Mouse (Mus musculus) layer of hippocampus, adult 9-11 months (tissue): ENCODE data around the gene Hoxc6.

ENCODE experiments used
- DNase-seq: peaks from one replicate; pipeline ENCODE4 v3.0.0; 2022

Gene Hoxc6

GRCm38 (mm10) chr15:103041613-103042012 lies 43.6 kb downstream of the Hoxc6 start:
- DNase-seq, result no peak

DNA sequence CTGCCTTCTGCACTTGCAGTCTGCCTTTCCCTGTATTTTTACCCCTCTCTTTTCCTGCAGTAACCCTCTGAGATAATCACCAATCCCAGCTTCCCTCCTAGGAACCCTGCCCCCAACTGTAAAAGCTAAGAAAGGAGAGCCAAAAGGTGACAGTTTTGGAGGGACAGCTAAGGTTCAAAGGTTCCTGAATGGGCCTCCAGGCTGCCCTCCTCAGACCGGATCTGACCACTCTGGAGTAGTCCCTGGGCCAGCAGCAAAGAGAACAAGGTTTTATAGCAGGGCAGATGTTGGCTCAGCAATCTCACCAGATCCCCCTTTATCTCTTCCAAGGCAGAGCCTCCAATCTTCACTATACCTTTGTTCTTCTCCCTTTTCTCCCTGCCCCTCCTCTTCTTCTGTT lies 44.2 kb downstream of the Hoxc6 start:
- no peak for DNase-seq

DNA sequence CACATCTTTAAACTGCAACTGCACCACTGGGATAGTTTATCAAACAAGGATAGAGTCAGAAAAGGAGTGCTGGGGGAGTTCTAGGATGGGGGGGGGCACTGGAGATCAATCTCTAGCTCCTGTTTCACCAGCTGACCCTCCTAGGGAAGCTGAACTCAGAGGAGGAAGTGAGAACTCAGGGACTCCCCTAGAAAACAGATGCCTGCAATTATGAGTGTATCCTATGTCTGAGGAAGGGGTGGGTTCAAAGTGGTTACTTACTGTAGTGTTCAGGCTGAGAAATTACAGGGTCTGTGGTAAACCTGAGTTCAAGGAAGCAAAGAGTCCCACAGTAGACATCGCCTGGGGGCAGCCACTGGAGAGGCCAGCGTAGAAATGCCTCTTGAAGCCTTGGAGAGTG lies 53.6 kb downstream of the Hoxc6 start:
- DNase-seq, result no peak

GRCm38 (mm10) chr15:103053210-103053609 lies 55.2 kb downstream of the Hoxc6 start:
- no peak for DNase-seq

DNA sequence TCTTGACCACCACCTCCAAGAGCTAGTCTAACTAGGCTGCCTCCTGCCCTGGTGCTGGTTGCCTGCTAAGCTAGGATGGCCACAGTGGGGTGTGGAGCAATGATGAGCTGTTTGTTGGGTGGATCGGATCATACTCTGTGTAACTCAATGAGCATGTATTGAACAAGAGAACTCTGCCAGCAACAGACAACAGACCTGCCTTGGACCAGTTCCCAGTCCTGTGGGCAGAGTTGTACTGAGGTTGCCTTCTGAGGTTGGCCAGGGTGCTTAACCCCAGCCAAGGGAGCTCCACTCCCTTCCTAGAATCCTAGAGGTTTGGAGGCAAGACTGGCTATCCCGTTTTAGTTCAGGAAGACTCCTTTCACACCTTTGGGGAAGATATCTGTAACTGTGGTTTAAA lies 58.3 kb downstream of the Hoxc6 start:
- no peak for DNase-seq

DNA sequence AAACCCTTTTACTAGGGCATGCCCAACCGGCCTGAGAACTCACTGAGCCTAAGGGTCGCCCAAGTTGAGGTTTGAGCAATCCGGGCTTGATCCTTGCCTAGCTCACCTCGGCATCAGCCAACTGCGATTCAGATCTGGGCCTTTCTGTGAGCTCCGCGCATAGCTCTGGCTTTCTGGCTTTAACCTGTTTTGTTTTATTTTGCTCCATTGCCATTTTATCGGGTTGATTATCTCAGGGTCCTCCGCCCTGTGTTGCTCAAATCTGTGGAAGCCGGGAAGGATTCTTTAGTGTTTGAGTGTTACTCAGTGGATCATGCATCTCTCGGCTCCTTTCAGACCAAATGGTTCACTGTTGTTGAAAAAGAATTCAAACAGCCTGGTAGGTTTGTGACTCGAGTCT lies 60.7 kb downstream of the Hoxc6 start:
- no peak for DNase-seq

- DNase-seq, result no peak
Observed at GRCm38 (mm10) chr15:103059393-103059992, 61.4 kb downstream of the Hoxc6 start.

- DNase-seq, result no peak
Observed at GRCm38 (mm10) chr15:103060021-103060340, 61.9 kb downstream of the Hoxc6 start.

DNA sequence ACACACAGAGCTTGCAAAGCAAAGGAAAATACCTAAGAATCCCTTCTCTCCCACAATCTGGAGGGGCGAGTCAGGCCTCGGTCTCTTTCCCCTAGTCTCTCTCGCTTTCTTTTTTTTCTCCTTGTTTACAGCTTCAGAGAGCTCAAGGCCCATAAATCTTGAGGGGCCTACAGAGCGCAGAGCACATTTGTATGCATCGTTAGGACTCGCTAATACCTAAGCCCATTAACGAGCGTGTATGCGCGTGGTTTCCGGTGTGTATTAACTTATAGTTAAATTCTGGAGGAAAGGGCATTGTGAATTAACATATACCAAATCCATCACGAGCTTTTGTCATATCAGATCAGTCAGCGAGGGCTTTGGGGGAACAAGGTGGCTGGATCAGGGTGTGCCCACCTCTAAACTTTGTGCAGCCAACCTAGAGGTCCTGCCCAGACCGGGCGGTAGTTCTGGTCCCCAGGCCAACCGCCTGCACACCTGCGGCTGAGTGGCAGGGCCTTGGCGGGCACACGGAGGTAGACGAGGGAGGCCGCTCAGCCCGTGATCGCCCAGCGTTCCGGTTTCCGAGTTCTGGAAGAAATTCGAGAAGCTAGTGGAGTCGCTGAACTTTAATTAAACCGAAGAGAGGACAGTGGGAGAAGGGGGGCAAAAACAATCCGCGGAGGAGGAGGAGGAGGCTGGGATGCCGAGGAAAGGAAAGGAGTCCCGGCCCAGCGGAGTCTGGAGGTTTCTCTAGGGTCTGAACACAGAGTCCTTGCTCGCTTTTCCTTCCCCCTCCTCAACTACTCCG lies 62.5 kb downstream of the Hoxc6 start:
- no peak for DNase-seq

DNA sequence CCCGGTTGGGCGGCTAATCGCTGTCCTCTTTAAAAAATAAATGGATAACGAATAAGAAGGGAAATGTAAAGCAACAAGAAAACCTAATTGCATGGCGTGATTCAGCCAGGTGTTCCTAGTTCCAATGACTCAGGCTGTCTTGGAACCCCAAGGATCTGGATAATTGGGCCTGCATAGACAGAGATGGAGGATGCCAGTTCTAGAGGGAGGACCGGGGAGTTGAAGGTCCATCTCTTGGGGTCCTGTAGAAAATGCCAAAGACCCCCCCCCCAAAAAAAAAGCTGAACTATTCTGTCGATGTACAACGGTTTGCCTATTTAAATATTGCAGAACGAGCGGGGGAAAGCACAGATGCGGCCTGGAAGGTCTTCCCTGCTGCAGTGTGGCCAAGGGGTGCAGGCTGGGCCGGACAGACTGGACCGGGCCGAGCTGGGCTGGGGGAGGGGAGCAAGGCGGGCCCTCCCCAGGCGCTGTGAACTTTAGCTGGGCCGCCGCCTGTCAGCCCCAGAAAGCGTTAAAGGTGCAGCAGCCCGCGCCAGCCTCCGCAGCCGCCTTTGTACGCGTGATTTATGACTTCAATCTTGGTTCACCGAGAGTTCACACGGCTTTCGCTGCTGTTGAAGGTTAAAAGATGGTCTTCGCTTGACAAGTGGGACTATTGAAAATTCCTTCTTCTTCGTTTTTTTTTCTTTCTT lies 63.2 kb downstream of the Hoxc6 start:
- DNase-seq, result no peak
